Mouse (Mus musculus) midbrain, embryonic 12.5 days (tissue): ENCODE results near the gene Ptcd3. TPM values are rescaled to one million over a fixed set of nuclear protein-coding genes. Genes with fewer than 3 reads are reported as not detected.

Source experiments
- ATAC-seq: fragments of 200-750 bp; cut with Nextera tagmentation; 2 replicates; pipeline ENCODE4 v1.8.0; 2017; ENCODE audit warnings: low read depth, moderate TSS enrichment, moderate library complexity; ENCODE audit not compliant: low FRiP score
- H3K27ac ChIP-seq: fragments of 300-500 bp; sonication (generic); replicated peaks from 2 replicates; pipeline ENCODE4 v1.5.1; 2016; ENCODE audit warnings: mild to moderate bottlenecking
- H3K27me3 ChIP-seq: fragments of 300-500 bp; sonication (generic); 2 replicates; pipeline ENCODE4 v1.6.1; 2016; ENCODE audit warnings: mild to moderate bottlenecking
- H3K36me3 ChIP-seq: fragments of 300-500 bp; sonication (generic); 2 replicates; pipeline ENCODE4 v1.6.1; 2016
- H3K4me1 ChIP-seq: fragments of 300-500 bp; sonication (generic); 2 replicates; pipeline ENCODE4 v1.6.1; 2016
- H3K4me2 ChIP-seq: fragments of 300-500 bp; sonication (generic); replicated peaks from 2 replicates; pipeline ENCODE4 v1.6.1; 2016; ENCODE audit warnings: mild to moderate bottlenecking, moderate library complexity
- H3K4me3 ChIP-seq: fragments of 300-500 bp; sonication (generic); 2 replicates; pipeline ENCODE4 v1.5.1; 2016; ENCODE audit warnings: mild to moderate bottlenecking
- H3K9ac ChIP-seq: fragments of 300-500 bp; sonication (generic); replicated peaks from 2 replicates; pipeline ENCODE4 v1.6.1; 2016; ENCODE audit warnings: mild to moderate bottlenecking, moderate library complexity
- H3K9me3 ChIP-seq: fragments of 300-500 bp; sonication (generic); 2 replicates; pipeline ENCODE4 v1.6.1; 2016; ENCODE audit warnings: mild to moderate bottlenecking
- WGBS: fragments of 180-500 bp; shearing (Covaris S2); methylation state at CpG from one replicate; pipeline ENCODE4 v1.1.7; 2016; 5-methylcytosine and 5-hydroxymethylcytosine counted together
- polyA plus RNA-seq: library from polyadenylated mRNA; unstranded; fragments of >200 nt; fragmentation: Nextera tagmentation; extraction: Ambion mirVana; gene quantifications from 2 replicates; pipeline ENCODE4 v1.2.1, GENCODE M21; 2016

Gene Ptcd3
- 112 and 119 TPM in 2 replicates for polyA plus RNA-seq

DNA sequence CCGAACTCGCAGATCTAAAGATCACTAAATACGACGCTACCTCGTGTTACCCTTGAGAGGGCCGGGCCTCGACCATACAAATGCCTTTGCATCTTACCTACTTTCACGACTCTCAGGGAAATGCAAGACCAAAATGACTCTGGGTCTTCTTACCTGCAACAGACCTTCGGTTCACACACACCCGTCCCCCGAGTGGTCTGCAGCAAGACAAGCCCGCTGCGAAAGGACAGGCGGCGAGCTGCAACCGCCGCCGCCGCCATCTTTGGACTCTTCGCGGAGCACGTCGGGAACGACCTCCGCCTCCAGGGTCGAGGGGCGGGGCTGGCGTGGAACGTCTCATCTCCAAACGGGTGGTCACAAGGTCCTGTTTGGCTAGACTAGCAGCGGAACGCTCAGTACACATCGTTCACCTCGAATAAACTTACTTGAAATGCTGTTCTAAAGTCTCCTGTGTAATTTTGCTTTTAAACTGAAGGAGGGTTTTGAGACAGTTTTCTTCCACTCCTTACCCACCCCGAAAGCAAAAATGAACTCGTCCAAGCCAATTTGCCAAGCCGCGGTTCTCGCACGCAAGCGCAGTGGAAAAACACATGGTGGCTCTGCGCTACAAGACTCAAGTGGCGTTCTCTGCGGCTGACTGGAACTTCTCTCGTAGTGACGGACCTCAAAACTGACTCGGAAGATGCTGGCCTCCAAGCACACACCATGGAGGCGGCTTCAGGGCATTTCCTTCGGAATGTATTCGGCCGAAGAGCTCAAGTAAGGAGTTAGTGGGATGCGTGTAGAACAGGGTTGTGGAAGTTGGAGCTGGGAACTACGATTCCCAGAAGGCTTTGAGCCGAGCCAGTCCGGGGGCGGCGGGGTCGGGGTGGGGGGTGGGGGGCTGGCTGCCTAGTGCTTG lies at the start of gene Ptcd3, which contains the start of gene Polr1a:
Gene Ptcd3 (minus strand): TSS at position 270 of the 901 bp plus-strand sequence.
Gene Polr1a (plus strand): TSS at position 573 of the 901 bp plus-strand sequence.
- peak; percentile 92 for ATAC-seq
- no peaks in the 10 kb centered on the region for H3K27me3 ChIP-seq
- peak within 1 kb of the TSS; percentile 52; the same call in 1 of the 2 replicates for H3K27ac ChIP-seq
- peaks cover 9% of the 10 kb centered on the region; the same call in 1 of the 2 replicates for H3K4me1 ChIP-seq
- no peaks in the 10 kb centered on the region for H3K9me3 ChIP-seq
- H3K36me3 ChIP-seq, result peaks cover 37% of the 10 kb centered on the region
- H3K4me3 ChIP-seq, result peak within 1 kb of the TSS; percentile 79
- peak within 1 kb of the TSS; percentile 64 for H3K4me2 ChIP-seq
- peak within 1 kb of the TSS; percentile 69 for H3K9ac ChIP-seq
- WGBS, result under 1% methylated on average over 58 of the region's 58 CpGs

DNA sequence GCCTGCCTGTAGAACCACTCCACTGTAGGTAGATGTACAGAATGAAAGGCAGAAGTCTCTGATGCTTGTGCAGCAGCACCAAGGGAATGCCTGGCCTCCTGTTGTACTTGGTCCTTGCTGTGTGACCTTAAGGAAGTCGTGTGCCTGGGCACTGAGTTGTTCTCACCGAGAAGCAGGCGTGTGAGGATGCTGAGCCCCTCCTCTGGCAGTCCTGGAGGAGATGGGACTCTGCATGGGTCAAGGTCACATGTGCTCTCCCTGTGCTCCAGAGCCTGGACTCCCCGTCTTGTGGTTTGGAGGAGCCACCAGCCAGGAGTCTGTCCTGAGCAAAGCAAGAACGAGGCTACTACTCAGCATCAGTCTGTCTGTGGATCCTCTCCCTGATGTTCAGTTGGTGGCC lies 42.6 kb upstream of the Ptcd3 start:
- peaks cover 66% of the 10 kb centered on the region for H3K36me3 ChIP-seq
- no peaks in the 10 kb centered on the region for H3K27me3 ChIP-seq
- H3K4me1 ChIP-seq, result no peaks in the 10 kb centered on the region
- no peak overlapping the region for H3K27ac ChIP-seq
- H3K4me3 ChIP-seq, result no peak overlapping the region
- no peaks in the 10 kb centered on the region for H3K9me3 ChIP-seq
- ATAC-seq, result no peak
- H3K4me2 ChIP-seq, result no peak overlapping the region
- 91% methylated on average over 5 of the region's 5 CpGs for WGBS
- H3K9ac ChIP-seq, result no peak overlapping the region

DNA sequence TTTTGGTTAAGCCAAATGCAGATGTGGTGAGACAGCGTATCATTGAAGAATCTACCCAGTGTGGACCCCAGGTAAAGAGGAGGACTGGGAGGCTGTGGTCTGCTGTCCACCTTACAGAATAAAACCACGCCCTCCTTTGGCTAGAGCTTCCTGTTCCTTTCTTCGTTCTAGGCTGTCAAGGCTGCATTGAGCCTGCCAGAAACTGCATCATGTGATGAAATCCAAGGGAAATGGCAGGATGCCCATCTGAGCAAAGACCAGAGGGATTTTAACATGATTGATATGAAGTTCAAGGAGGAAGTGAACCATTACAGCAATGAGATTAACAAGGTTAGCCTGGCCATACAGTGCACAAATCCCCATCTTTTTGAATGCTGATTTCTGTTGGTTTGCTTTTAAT lies 42.0 kb upstream of the Ptcd3 start:
- peaks cover 70% of the 10 kb centered on the region for H3K36me3 ChIP-seq
- no peaks in the 10 kb centered on the region for H3K4me1 ChIP-seq
- H3K27ac ChIP-seq, result no peak overlapping the region
- ATAC-seq, result no peak
- 86% methylated on average over 3 of the region's 3 CpGs for WGBS
- no peak overlapping the region for H3K4me2 ChIP-seq
- no peak overlapping the region for H3K4me3 ChIP-seq
- H3K9ac ChIP-seq, result no peak overlapping the region
- no peaks in the 10 kb centered on the region for H3K27me3 ChIP-seq
- no peaks in the 10 kb centered on the region for H3K9me3 ChIP-seq

DNA sequence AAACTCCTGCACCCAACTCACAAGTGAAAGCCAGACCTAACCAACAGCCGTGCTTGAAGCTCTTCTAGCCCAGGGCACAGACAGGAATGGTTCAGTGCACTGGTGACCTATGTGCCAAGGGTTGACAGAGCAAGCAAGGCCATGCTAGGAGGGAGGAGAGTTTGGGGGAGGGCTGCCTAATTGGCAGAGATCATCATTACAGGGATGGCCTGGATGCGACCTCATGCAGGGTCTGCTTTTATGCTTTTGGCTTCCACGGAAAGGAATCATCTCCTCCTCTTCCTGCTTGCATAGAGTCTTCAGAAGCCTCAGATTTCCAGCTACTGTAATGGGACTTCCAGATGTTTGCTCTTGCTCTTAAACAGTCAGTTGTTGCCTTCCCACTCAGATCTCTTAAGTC lies 41.2 kb upstream of the Ptcd3 start:
- no peak for ATAC-seq
- H3K4me1 ChIP-seq, result no peaks in the 10 kb centered on the region
- peaks cover 72% of the 10 kb centered on the region for H3K36me3 ChIP-seq
- H3K27ac ChIP-seq, result no peak overlapping the region
- H3K4me3 ChIP-seq, result no peak overlapping the region
- H3K27me3 ChIP-seq, result no peaks in the 10 kb centered on the region
- no peak overlapping the region for H3K9ac ChIP-seq
- WGBS, result 93% methylated on average over 3 of the region's 3 CpGs
- no peaks in the 10 kb centered on the region for H3K9me3 ChIP-seq
- H3K4me2 ChIP-seq, result no peak overlapping the region

DNA sequence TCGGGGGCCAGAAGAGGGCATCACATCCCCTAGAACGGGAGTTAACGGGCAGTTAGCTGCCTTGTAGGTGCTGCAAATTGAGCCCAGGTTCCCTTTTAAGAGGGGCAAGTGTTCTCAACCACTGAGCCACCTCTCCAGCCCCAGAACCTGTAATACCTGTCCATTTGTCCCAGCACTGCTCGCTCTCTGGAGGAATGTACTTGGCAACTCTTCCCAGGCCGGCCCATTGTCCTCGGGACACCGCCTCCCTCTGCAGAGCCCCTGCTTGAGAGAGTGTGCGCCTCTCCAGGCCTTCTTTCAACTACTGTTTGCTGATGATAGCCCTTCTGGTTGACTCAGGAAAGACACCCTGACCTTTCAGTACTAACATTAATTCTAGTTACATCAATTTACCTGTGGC lies 37.6 kb upstream of the Ptcd3 start:
- Histone ChIP-seq H3K27ac (no peak overlapping the region), H3K4me2 (no peak overlapping the region)
- ATAC-seq, result no peak

DNA sequence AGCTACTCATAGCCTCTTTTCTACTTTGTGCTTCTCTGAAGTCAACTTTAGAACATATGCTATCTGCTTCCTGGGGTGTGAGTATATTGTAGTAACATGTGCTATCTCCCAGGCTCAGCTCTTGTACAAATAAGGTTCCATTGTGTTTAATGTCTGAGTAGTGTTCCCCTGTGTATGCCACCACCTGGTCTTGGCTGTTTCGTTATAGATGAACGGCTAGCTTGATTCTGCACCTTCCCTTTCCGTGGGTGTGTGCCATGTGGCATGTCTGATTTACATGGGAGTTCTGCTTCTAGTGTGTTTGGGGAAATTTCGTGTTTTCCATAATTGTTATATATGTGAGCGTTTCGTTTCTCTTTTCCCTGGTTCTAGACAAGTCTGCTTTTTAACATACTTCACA lies 36.6 kb upstream of the Ptcd3 start:
- H3K9ac ChIP-seq, result no peak overlapping the region
- no peak overlapping the region for H3K27ac ChIP-seq
- H3K4me2 ChIP-seq, result no peak overlapping the region
- H3K36me3 ChIP-seq, result peaks cover 59% of the 10 kb centered on the region
- H3K4me1 ChIP-seq, result no peaks in the 10 kb centered on the region
- H3K4me3 ChIP-seq, result no peak overlapping the region
- H3K9me3 ChIP-seq, result no peaks in the 10 kb centered on the region
- WGBS, result 93% methylated on average over 6 of the region's 6 CpGs
- no peaks in the 10 kb centered on the region for H3K27me3 ChIP-seq
- ATAC-seq, result no peak

More for the DNA sequence above, 37.6 kb upstream of the Ptcd3 start:
- Histone ChIP-seq H3K27me3 (no peaks in the 10 kb centered on the region), H3K9ac (no peak overlapping the region), H3K9me3 (no peaks in the 10 kb centered on the region), H3K36me3 (peaks cover 61% of the 10 kb centered on the region), H3K4me1 (no peaks in the 10 kb centered on the region), H3K4me3 (no peak overlapping the region)
- 94% methylated on average over 8 of the region's 8 CpGs for WGBS

DNA sequence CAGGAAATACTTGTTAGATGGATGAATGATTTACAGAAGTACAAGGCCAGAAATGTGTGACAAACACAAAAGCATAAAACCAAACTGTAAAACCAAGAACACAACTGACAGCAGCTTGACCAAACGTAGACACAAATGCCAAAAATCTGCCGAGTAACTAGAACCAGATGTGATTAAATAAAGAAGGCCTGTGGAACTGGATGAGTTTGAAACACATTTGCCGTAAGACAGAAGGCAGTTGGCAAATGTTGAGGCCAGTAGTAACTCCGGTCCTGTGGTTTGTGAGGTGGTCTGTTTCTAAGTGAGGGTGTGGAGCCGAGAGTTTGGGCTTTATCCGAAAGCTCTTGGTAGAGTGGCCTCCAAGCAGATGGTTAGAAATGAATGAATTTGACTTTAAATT lies 32.4 kb upstream of the Ptcd3 start:
- Histone ChIP-seq H3K9ac (no peak overlapping the region), H3K27ac (no peak overlapping the region), H3K9me3 (no peaks in the 10 kb centered on the region), H3K36me3 (peaks cover 64% of the 10 kb centered on the region), H3K4me1 (no peaks in the 10 kb centered on the region), H3K4me2 (no peak overlapping the region), H3K27me3 (no peaks in the 10 kb centered on the region), H3K4me3 (no peak overlapping the region)
- 92% methylated on average over 6 of the region's 6 CpGs for WGBS
- ATAC-seq, result no peak

DNA sequence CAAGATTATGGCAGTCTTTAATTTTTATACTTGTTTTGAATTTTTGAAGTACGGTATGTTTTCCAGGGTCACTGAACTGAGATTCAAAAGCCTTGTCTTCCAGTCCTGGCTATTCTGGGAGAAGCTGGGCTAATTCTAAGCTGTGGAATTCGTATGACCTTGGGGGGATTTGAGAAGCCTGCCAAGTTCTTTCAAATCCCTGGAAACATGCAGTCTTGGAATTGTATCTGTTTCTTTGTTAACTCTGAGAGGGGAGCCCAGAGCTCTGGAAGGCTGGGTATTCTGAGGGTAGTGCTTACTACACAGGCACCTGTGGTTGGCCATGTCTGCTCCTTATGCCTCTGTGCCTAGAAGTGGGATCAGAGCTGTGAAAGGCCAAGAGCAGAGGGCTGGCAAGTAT lies 27.2 kb upstream of the Ptcd3 start:
- no peaks in the 10 kb centered on the region for H3K4me1 ChIP-seq
- WGBS, result 85% methylated on average over 2 of the region's 2 CpGs
- ATAC-seq, result no peak
- no peak overlapping the region for H3K9ac ChIP-seq
- H3K36me3 ChIP-seq, result peaks cover 77% of the 10 kb centered on the region
- H3K27ac ChIP-seq, result no peak overlapping the region
- H3K27me3 ChIP-seq, result no peaks in the 10 kb centered on the region
- H3K4me3 ChIP-seq, result no peak overlapping the region
- H3K9me3 ChIP-seq, result no peaks in the 10 kb centered on the region
- no peak overlapping the region for H3K4me2 ChIP-seq

DNA sequence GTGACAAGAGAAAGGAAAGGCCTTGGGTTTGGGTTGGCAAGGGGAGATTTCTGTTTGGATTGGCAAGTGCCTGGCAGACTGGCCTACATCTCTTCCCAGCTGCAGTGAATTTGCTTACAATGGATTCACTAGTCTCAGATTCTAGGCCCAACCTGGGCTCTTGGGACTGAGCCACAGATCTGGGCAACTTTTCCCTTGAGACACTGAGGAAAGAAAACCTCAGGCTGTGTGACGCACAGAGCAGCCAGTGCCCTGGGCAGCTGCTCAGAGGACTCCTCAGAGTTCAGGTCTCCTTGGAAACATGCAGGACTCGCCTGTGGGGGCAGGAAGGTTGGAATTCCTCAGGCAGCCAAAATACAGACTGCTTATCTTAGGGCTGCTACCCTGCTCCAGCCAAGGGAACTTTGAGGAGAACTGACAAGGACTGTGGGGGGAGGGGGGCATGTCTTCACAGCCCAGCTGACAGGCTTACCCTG lies 25.6 kb upstream of the Ptcd3 start:
- 60% methylated on average over 2 of the region's 2 CpGs for WGBS
- Histone ChIP-seq H3K27ac (no peak overlapping the region), H3K9ac (no peak overlapping the region), H3K4me2 (no peak overlapping the region), H3K9me3 (no peaks in the 10 kb centered on the region), H3K4me3 (no peak overlapping the region), H3K27me3 (no peaks in the 10 kb centered on the region), H3K36me3 (peaks cover 85% of the 10 kb centered on the region), H3K4me1 (no peaks in the 10 kb centered on the region)
- no peak for ATAC-seq

DNA sequence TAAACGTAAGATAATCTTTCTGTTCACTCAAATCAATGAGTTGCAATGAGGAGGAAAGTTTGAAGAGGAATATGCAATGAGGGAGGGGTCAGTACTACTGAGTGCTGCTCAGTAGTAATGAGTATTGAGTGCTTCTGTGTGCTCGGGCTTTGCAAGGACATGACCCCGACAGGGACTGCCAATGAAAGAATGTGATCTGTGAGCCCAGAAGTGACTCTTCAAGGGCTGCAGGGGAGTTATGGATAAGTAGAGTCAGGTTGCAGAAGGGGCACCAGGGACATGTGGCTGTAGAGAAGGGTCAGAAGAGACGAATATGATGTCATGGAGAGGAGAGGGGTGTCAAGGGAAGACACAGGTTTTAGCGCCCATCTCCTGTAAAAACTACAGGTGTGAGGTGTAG lies 23.8 kb upstream of the Ptcd3 start:
- WGBS, result 88% methylated on average over 5 of the region's 5 CpGs
- H3K36me3 ChIP-seq, result peaks cover 76% of the 10 kb centered on the region

DNA sequence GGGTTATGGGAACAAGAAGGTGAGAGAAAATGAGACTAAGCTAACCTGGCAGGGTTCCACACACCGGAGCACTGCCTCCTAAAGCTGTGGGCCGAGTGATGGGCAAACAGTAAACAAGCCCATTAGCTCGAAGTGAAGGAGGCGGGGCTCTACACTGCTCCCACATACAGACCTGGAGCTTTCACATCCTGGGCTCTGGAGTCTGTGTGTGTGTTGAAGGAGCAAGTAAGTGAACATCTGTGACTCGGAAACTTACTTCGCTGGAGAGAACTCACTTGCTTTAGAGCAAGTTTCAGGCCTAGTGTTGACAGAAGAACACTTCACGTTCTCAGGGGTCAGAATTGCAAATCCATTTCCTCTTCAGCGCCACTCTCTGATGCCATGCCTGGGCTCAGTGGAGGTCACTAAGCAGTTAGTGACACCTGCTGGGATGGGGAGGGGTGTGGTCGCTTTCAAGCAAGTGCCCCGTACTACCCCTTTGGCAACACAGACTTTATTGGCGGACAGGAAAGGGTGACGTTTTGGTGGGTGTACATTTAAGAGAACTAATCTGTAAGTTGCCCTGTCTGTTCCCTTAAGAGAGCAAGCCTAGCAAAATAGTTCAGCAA lies 22.4 kb upstream of the Ptcd3 start:
- Histone ChIP-seq H3K27ac (no peak overlapping the region), H3K4me1 (no peaks in the 10 kb centered on the region), H3K27me3 (no peaks in the 10 kb centered on the region), H3K4me2 (no peak overlapping the region), H3K9me3 (no peaks in the 10 kb centered on the region), H3K36me3 (peaks cover 71% of the 10 kb centered on the region), H3K4me3 (no peak overlapping the region), H3K9ac (no peak overlapping the region)
- no peak for ATAC-seq
- 86% methylated on average over 12 of the region's 12 CpGs for WGBS

More for the DNA sequence above, 23.8 kb upstream of the Ptcd3 start:
- Histone ChIP-seq H3K4me2 (no peak overlapping the region), H3K9ac (no peak overlapping the region), H3K4me3 (no peak overlapping the region), H3K4me1 (no peaks in the 10 kb centered on the region), H3K9me3 (no peaks in the 10 kb centered on the region), H3K27ac (no peak overlapping the region), H3K27me3 (no peaks in the 10 kb centered on the region)
- ATAC-seq, result no peak

DNA sequence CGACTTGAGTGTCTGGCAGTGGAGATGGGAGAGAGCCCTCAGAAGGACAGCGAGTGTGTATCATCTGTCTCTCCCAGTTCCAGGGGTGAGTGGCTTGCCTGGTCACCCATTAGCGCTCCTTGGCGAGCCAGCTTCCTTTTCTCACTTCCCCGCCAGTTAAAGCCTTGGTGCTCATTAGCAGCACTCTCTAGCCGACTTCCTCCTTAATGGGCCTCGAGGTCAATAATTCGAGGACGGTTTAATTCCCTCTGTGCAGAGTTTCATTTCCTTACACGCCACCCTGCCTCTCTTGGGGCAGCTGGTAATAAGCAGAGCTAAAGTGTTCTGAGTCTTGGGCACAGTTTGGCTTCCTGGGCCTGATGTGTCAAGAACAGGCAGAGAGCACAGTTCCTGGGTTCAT lies 21.5 kb upstream of the Ptcd3 start:
- no peaks in the 10 kb centered on the region for H3K9me3 ChIP-seq
- H3K27ac ChIP-seq, result no peak overlapping the region
- H3K27me3 ChIP-seq, result no peaks in the 10 kb centered on the region
- 97% methylated on average over 10 of the region's 10 CpGs for WGBS
- no peak overlapping the region for H3K9ac ChIP-seq
- peaks cover 72% of the 10 kb centered on the region for H3K36me3 ChIP-seq
- H3K4me2 ChIP-seq, result no peak overlapping the region
- ATAC-seq, result no peak
- H3K4me1 ChIP-seq, result no peaks in the 10 kb centered on the region
- no peak overlapping the region for H3K4me3 ChIP-seq
